Mouse (Mus musculus): ENCODE measurements around the gene Adad2. TPM values are rescaled to one million over a fixed set of nuclear protein-coding genes. Genes with fewer than 3 reads are reported as not detected.

Gene Adad2
- not detected in 2 replicates for polyA plus RNA-seq (2015; fragmentation: Nextera tagmentation; extraction: Ambion mirVana)

DNA sequence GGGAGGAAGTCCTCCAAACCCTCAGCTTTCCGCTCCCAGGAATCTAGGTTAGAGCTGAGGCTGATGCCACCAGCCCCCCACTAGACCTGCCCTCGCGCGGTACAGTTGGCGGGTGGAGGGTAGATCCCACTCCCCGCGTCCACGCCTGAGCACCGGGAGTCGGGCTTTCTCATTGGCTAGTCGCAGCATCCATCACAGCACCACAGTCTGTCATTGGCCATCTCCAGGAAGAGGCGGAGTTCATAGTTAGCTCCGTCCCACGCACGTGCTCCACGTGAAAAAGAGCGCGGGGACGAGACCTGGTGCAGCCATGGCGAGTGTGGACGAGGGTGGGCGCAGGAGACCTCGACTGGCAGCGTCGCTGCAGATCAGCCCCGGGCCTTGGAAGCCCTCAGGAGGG, at the start of gene Adad2:
Gene Adad2 (plus strand): TSS at position 277 of the 400 bp plus-strand sequence.
- Histone ChIP-seq H3K4me2 (ENCODE audit: low read length) (no peak within 1 kb of the TSS), H3K9me3 (replicated peaks; ENCODE audit: low read length) (no peaks in the 10 kb centered on the region), H3K27me3 (ENCODE audit: insufficient read depth, low read length) (no peaks in the 10 kb centered on the region), H3K4me1 (replicated peaks; ENCODE audit: insufficient read depth, low read length) (no peaks in the 10 kb centered on the region), H3K36me3 (ENCODE audit: insufficient read depth, low read length) (no peaks in the 10 kb centered on the region), H3K9ac (ENCODE audit: low read depth, low read length) (no peak within 1 kb of the TSS), H3K4me3 (replicated peaks; ENCODE audit: low read depth, low read length) (no peak within 1 kb of the TSS), H3K27ac (no peak within 1 kb of the TSS)
- DNase-seq (ENCODE audit: low spot score), result no peak
- WGBS, result 89% methylated on average over 26 of the region's 26 CpGs
- ATAC-seq (replicated peaks; ENCODE audit: low FRiP score, low read depth), result no peak
- no peak for TF ChIP-seq CTCF (IDR thresholded peaks at IDR 0.05; ENCODE audit: low read depth)

DNA sequence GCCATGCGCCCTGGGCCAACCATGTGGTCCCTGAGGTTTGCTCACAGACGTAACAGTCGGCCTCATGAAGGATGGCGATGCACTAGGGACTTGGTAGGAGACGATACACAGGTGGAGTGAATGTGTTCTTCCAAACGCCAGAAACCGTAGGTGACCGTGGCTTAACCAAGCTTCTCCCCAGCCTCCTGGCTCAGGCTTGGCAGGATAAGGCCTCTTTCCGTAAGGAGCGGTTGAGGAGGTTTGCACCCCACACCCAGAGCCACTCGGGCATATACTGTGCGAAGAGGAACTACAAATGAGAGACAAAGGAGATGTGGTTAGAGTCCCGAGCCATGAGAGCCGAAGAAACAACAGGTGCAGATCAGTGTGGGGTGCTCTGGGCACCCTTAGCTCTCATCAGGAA, 48.7 kb upstream of the Adad2 start:
- no peak overlapping the region for H3K27ac ChIP-seq
- TF ChIP-seq CTCF (IDR thresholded peaks at IDR 0.05; ENCODE audit: low read depth), result no peak
- no peaks in the 10 kb centered on the region for H3K27me3 ChIP-seq (ENCODE audit: insufficient read depth, low read length)
- ATAC-seq (replicated peaks; ENCODE audit: low FRiP score, low read depth) (no peak), DNase-seq (ENCODE audit: low spot score) (no peak)
- 0 out of 2 replicates have a peak, but pooled peaks cover 3% of the 10 kb centered on the region for H3K4me1 ChIP-seq (replicated peaks; ENCODE audit: insufficient read depth, low read length)
- H3K36me3 ChIP-seq (ENCODE audit: insufficient read depth, low read length), result peaks cover 42% of the 10 kb centered on the region
- no peaks in the 10 kb centered on the region for H3K9me3 ChIP-seq (replicated peaks; ENCODE audit: low read length)
- H3K4me2 ChIP-seq (ENCODE audit: low read length), result no peak overlapping the region
- no peak overlapping the region for H3K4me3 ChIP-seq (replicated peaks; ENCODE audit: low read depth, low read length)
- no peak overlapping the region for H3K9ac ChIP-seq (ENCODE audit: low read depth, low read length)
- WGBS, result 90% methylated on average over 14 of the region's 14 CpGs

DNA sequence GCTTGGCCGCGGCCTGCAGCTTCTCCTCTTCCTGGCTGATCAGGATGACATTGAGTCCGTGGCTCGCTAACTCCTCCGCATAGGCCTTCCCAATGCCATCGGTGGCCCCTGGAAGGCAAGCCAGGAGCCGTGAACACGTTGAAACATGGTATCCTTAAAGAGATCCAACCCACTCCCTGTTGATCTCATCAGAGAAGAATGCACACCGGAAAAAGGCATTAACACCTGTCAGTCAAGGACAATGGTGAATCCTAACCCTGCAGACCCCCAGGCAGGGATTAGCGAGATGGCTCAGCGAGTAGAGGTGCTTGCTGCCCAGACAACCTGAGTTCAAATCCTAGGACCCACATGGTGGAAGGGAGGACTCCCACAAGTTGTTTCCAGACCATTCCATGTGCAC, 46.2 kb upstream of the Adad2 start:
- DNase-seq (ENCODE audit: low spot score) (no peak), ATAC-seq (replicated peaks; ENCODE audit: low FRiP score, low read depth) (no peak)
- Histone ChIP-seq H3K9ac (ENCODE audit: low read depth, low read length) (no peak overlapping the region), H3K27ac (no peak overlapping the region), H3K9me3 (replicated peaks; ENCODE audit: low read length) (no peaks in the 10 kb centered on the region), H3K4me2 (ENCODE audit: low read length) (no peak overlapping the region), H3K4me3 (replicated peaks; ENCODE audit: low read depth, low read length) (no peak overlapping the region), H3K4me1 (replicated peaks; ENCODE audit: insufficient read depth, low read length) (no peaks in the 10 kb centered on the region), H3K27me3 (ENCODE audit: insufficient read depth, low read length) (no peaks in the 10 kb centered on the region), H3K36me3 (ENCODE audit: insufficient read depth, low read length) (peaks cover 42% of the 10 kb centered on the region)
- 77% methylated on average over 11 of the region's 11 CpGs for WGBS
- no peak for TF ChIP-seq CTCF (IDR thresholded peaks at IDR 0.05; ENCODE audit: low read depth)

DNA sequence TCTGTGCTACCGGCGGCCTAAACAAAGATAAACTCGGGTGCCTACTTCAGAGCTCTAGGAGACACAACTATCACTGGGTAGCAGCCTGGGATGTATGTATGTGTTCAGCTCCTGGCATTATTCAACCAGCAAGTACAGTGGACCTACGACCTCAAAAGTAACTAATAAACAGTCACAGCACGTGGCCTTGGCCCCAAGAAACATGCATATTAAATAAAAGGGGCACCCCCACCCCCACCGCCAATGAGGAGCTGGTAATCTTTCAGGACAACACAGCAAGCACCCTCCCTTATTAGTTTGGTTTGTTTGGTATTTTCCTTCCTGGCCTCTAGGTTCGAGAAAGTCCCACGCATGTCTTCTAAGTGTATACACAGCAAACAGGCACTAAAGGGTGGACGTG, 44.3 kb upstream of the Adad2 start:
- H3K4me3 ChIP-seq (replicated peaks; ENCODE audit: low read depth, low read length), result no peak overlapping the region
- no peaks in the 10 kb centered on the region for H3K9me3 ChIP-seq (replicated peaks; ENCODE audit: low read length)
- no peak overlapping the region for H3K27ac ChIP-seq
- no peak overlapping the region for H3K9ac ChIP-seq (ENCODE audit: low read depth, low read length)
- no peak for ATAC-seq (replicated peaks; ENCODE audit: low FRiP score, low read depth)
- no peak overlapping the region for H3K4me2 ChIP-seq (ENCODE audit: low read length)
- TF ChIP-seq CTCF (IDR thresholded peaks at IDR 0.05; ENCODE audit: low read depth), result no peak
- no peak for DNase-seq (ENCODE audit: low spot score)
- H3K36me3 ChIP-seq (ENCODE audit: insufficient read depth, low read length), result peaks cover 33% of the 10 kb centered on the region
- 80% methylated on average over 9 of the region's 9 CpGs for WGBS
- H3K4me1 ChIP-seq (replicated peaks; ENCODE audit: insufficient read depth, low read length), result no peaks in the 10 kb centered on the region
- no peaks in the 10 kb centered on the region for H3K27me3 ChIP-seq (ENCODE audit: insufficient read depth, low read length)

DNA sequence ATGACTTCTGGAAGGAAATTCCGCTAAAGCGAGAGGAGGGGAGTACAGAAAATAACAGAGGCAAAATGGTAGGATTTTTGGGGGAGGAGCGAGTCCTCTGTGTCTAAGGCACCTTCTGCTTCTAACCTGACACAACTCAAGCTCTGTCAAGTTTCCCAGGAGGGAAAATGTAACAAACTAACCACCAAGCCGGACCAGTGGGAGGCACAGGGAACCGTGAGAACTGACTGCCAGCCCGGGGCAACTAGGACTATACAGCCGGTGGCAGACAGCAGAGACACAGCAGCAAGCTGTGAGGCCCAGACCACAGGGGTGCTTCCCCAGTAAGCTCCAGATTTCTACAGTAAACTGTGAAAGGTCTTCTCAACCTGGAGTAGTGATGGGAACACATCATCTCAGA, 43.6 kb upstream of the Adad2 start:
- no peak for TF ChIP-seq CTCF (IDR thresholded peaks at IDR 0.05; ENCODE audit: low read depth)
- peaks cover 28% of the 10 kb centered on the region for H3K36me3 ChIP-seq (ENCODE audit: insufficient read depth, low read length)
- ATAC-seq (replicated peaks; ENCODE audit: low FRiP score, low read depth) (no peak), DNase-seq (ENCODE audit: low spot score) (no peak)
- no peak overlapping the region for H3K9ac ChIP-seq (ENCODE audit: low read depth, low read length)
- no peaks in the 10 kb centered on the region for H3K9me3 ChIP-seq (replicated peaks; ENCODE audit: low read length)
- H3K4me3 ChIP-seq (replicated peaks; ENCODE audit: low read depth, low read length), result no peak overlapping the region
- H3K27me3 ChIP-seq (ENCODE audit: insufficient read depth, low read length), result no peaks in the 10 kb centered on the region
- WGBS, result 78% methylated on average over 7 of the region's 7 CpGs
- H3K4me2 ChIP-seq (ENCODE audit: low read length), result no peak overlapping the region
- H3K27ac ChIP-seq, result no peak overlapping the region
- no peaks in the 10 kb centered on the region for H3K4me1 ChIP-seq (replicated peaks; ENCODE audit: insufficient read depth, low read length)

DNA sequence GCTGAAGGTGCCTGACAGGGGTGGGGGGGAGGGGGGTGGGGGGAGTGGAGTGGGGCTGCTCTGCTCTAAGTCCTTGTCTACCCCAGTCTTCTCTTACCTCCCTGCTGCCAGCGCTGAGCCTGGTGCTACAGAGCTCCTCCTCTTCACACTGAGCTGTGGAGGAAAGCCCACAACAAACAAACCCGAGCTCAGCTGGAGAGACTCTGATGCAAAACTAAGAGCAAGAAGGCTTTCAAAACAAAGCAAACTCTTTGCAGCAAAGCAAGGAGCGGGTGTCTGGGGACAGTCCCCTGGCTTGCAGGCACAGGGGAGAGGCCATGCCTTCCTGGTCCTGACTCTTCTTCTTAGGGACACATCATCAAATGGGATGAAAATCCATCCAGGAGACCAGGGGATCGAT, 42.7 kb upstream of the Adad2 start:
- no peaks in the 10 kb centered on the region for H3K9me3 ChIP-seq (replicated peaks; ENCODE audit: low read length)
- no peak overlapping the region for H3K4me2 ChIP-seq (ENCODE audit: low read length)
- H3K4me3 ChIP-seq (replicated peaks; ENCODE audit: low read depth, low read length), result no peak overlapping the region
- H3K9ac ChIP-seq (ENCODE audit: low read depth, low read length), result no peak overlapping the region
- no peaks in the 10 kb centered on the region; the same call in 1 of the 2 replicates for H3K4me1 ChIP-seq (replicated peaks; ENCODE audit: insufficient read depth, low read length)
- no peak for DNase-seq (ENCODE audit: low spot score)
- no peak for ATAC-seq (replicated peaks; ENCODE audit: low FRiP score, low read depth)
- no peaks in the 10 kb centered on the region for H3K27me3 ChIP-seq (ENCODE audit: insufficient read depth, low read length)
- peaks cover 21% of the 10 kb centered on the region for H3K36me3 ChIP-seq (ENCODE audit: insufficient read depth, low read length)
- H3K27ac ChIP-seq, result no peak overlapping the region
- TF ChIP-seq CTCF (IDR thresholded peaks at IDR 0.05; ENCODE audit: low read depth), result no peak
- WGBS, result 41% methylated on average over 4 of the region's 4 CpGs

DNA sequence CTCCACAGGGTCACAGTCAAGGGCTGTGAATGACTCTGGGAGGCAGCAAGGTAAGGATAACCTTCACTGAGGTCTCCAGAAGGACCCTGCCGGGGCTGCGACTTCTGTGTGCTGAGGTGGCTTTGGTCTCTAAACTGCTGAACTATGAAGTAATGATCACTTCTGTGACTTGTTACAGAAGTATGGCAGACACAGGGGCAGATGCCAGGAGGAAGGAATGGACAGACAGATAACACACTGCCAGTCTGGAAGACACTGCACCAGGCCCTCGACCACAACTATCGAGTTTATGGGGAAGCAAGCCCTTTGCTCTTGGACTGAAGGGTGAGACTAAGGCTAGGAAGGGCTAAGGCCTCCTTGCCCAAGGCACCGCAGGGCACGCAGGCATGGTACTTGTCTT, 41.4 kb upstream of the Adad2 start:
- Histone ChIP-seq H3K36me3 (ENCODE audit: insufficient read depth, low read length) (peaks cover 11% of the 10 kb centered on the region; the same call in 1 of the 2 replicates), H3K4me1 (replicated peaks; ENCODE audit: insufficient read depth, low read length) (no peaks in the 10 kb centered on the region; the same call in 1 of the 2 replicates), H3K27me3 (ENCODE audit: insufficient read depth, low read length) (no peaks in the 10 kb centered on the region), H3K9me3 (replicated peaks; ENCODE audit: low read length) (no peaks in the 10 kb centered on the region), H3K4me2 (ENCODE audit: low read length) (no peak overlapping the region), H3K27ac (no peak overlapping the region), H3K9ac (ENCODE audit: low read depth, low read length) (no peak overlapping the region), H3K4me3 (replicated peaks; ENCODE audit: low read depth, low read length) (no peak overlapping the region)
- ATAC-seq (replicated peaks; ENCODE audit: low FRiP score, low read depth) (no peak), DNase-seq (ENCODE audit: low spot score) (no peak)
- 88% methylated on average over 6 of the region's 6 CpGs for WGBS
- no peak for TF ChIP-seq CTCF (IDR thresholded peaks at IDR 0.05; ENCODE audit: low read depth)
